Mouse (Mus musculus) cerebellum, adult 2 months (tissue): ENCODE results near the gene Abhd14b.

Source experiments
- CTCF ChIP-seq: fragments of 200-500 bp; IDR thresholded peaks from 2 replicates; pipeline ENCODE4 v1.5.1; 2011; ENCODE audit warnings: low read depth, mild to moderate bottlenecking, control low read depth, low read length, moderate library complexity, borderline replicate concordance; ENCODE audit not compliant: insufficient read depth
- POLR2A ChIP-seq: fragments of 200-500 bp; IDR thresholded peaks from 2 replicates; pipeline ENCODE4 v1.6.1; 2011; ENCODE audit warnings: low read length, control low read depth, borderline replicate concordance; ENCODE audit not compliant: insufficient read depth

DNA sequence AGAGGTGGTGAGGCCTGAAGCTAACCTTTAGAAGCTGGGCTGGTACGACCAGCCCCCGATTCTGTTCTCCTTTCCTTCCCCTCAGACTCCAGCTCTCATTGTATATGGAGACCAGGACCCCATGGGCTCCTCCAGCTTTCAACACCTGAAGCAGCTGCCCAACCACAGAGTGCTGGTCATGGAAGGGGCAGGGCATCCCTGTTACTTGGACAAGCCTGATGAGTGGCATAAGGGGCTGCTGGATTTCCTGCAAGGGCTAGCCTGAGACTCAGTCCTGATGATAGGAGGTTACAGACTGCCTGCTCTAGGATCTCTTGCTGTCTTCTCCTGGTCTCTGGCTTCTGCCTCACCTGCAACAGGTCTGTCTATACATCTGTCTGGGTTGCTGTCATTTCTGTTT, 4.6 kb downstream of the Abhd14b start:
- no peak for TF ChIP-seq CTCF
- no peak for TF ChIP-seq POLR2A
